Mouse (Mus musculus): ENCODE measurements at regions not wholly inside any gene's neighbourhood (a gene's known extent, or its start where the extent isn't known, plus 50 kb on each side); places are given as distances from the start of the nearest gene placed in this dataset.
"Not testable (repeated sequence)": the region's sequence is repeated elsewhere in the genome, so short reads cannot be mapped to it uniquely, and the experiment has no call there.

DNA sequence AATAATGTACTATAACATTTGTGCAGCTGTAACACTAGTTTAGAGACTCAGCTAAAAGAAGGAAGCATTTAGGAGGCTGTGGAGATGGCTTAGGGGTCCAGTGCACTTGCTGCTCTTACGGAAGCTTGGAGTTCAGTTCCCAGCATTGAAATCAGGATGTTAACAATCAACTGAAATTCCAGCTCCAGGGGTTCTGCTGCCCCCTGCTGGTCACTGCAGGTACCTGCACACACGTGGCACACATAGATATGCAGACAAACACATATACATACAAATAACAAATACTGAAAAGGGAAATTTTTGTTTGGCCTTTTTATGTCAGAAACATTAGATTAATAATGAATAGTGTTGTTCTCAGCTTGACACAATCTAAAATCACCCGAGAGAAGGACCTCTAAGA lies 322.5 kb downstream of the Ajap1 start:
- H3K4me1 ChIP-seq (ENCODE audit: control insufficient read depth in 1 of 2, insufficient read depth in 2 of 2, low read length in 2 of 2) = no peaks in the 10 kb centered on the region
- H3K27ac ChIP-seq (ENCODE audit: control insufficient read depth, low read depth, low read length) = no peak overlapping the region
- H3K79me2 ChIP-seq (ENCODE audit: control insufficient read depth, insufficient read depth, low read length, poor library complexity) = no peaks in the 10 kb centered on the region
- peak; percentile 12 to 51 (median 27); a peak in 5 of 6 replicates for TF ChIP-seq CTCF (IDR thresholded peaks at IDR 0.05 in 2 of 3, conservative IDR thresholded peaks at IDR 0.05 in 1 of 3; ENCODE audit: control insufficient read depth in 1 of 3, insufficient read depth in 1 of 3, low read depth in 2 of 3, low read length in 3 of 3, poor library complexity in 1 of 3, severe bottlenecking in 1 of 3)
- TF ChIP-seq MYB (IDR thresholded peaks at IDR 0.05; ENCODE audit: low read depth, low read length) = no peak
- H3K36me3 ChIP-seq (ENCODE audit: control insufficient read depth in 1 of 2, insufficient read depth in 2 of 2, low read length in 2 of 2) = no peaks in the 10 kb centered on the region
- no peaks in the 10 kb centered on the region for H3K9me3 ChIP-seq (replicated peaks; ENCODE audit: insufficient read depth, low read length)
- peak; percentile 4 for DNase-seq (ENCODE audit: low read depth, low spot score)
- H3K4me3 ChIP-seq (ENCODE audit: control insufficient read depth in 1 of 2, insufficient read depth in 1 of 2, low read depth in 2 of 2, low read length in 2 of 2) = no peak overlapping the region
- no peaks in the 10 kb centered on the region for H3K27me3 ChIP-seq (ENCODE audit: control insufficient read depth in 1 of 2, insufficient read depth in 2 of 2, low read length in 2 of 2)
- H3K9ac ChIP-seq (ENCODE audit: control insufficient read depth, low read depth, low read length, poor library complexity, severe bottlenecking) = no peak overlapping the region

DNA sequence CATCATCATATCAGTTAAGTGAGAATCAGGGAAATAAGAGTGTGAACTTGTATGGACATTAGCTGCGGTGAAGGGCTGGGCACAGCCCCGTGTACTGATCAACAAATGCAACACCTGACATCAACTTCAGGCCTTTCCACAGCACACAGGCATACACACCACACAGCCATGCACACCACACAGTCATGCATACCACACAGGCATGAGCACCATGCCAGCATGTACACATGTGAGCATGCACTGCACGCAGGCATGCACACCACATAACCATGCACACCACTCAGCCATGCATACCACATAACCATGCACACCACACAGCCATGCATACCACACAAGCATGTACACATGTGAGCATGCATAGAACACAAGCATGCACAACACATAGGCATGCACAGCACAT lies 325.0 kb downstream of the Ajap1 start:
- Histone ChIP-seq H3K9ac (ENCODE audit: control insufficient read depth, low read depth, low read length, poor library complexity, severe bottlenecking) (no peak overlapping the region), H3K9me3 (replicated peaks; ENCODE audit: insufficient read depth, low read length) (no peaks in the 10 kb centered on the region), H3K4me1 (ENCODE audit: control insufficient read depth in 1 of 2, insufficient read depth in 2 of 2, low read length in 2 of 2) (no peaks in the 10 kb centered on the region), H3K36me3 (ENCODE audit: control insufficient read depth in 1 of 2, insufficient read depth in 2 of 2, low read length in 2 of 2) (no peaks in the 10 kb centered on the region), H3K27ac (ENCODE audit: control insufficient read depth, low read depth, low read length) (no peak overlapping the region), H3K79me2 (ENCODE audit: control insufficient read depth, insufficient read depth, low read length, poor library complexity) (no peaks in the 10 kb centered on the region), H3K4me3 (ENCODE audit: control insufficient read depth in 1 of 2, insufficient read depth in 1 of 2, low read depth in 2 of 2, low read length in 2 of 2) (no peak overlapping the region), H3K27me3 (ENCODE audit: control insufficient read depth in 1 of 2, insufficient read depth in 2 of 2, low read length in 2 of 2) (no peaks in the 10 kb centered on the region)
- no peak for DNase-seq (ENCODE audit: low read depth, low spot score)
- TF ChIP-seq HCFC1 (IDR thresholded peaks at IDR 0.05; ENCODE audit: low read depth, low read length) = no peak

DNA sequence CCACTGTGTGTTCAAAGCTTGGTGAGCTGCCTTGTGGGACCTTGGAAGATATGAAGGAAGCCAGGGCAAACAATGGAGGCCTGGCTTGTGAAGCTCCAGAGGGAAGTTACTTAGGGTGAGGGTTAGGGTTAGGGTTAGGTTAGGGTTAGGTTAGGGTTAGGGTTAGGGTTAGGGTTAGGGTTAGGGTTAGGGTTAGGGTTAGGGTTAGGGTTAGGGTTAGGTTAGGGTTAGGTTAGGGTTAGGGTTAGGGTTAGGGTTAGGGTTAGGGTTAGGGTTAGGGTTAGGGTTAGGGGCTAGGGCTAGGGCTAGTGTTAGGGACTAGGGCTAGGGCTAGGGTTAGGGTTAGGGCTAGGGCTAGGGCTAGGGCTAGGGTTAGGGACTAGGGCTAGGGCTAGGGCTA lies 329.7 kb downstream of the Ajap1 start:
- H3K27me3 ChIP-seq (ENCODE audit: control insufficient read depth in 1 of 2, insufficient read depth in 2 of 2, low read length in 2 of 2); H3K79me2 ChIP-seq (ENCODE audit: control insufficient read depth, insufficient read depth, low read length, poor library complexity); H3K9me3 ChIP-seq (replicated peaks; ENCODE audit: insufficient read depth, low read length); H3K4me1 ChIP-seq (ENCODE audit: control insufficient read depth in 1 of 2, insufficient read depth in 2 of 2, low read length in 2 of 2); H3K4me3 ChIP-seq (ENCODE audit: control insufficient read depth in 1 of 2, insufficient read depth in 1 of 2, low read depth in 2 of 2, low read length in 2 of 2); H3K9ac ChIP-seq (ENCODE audit: control insufficient read depth, low read depth, low read length, poor library complexity, severe bottlenecking); H3K36me3 ChIP-seq (ENCODE audit: control insufficient read depth in 1 of 2, insufficient read depth in 2 of 2, low read length in 2 of 2); H3K27ac ChIP-seq (ENCODE audit: control insufficient read depth, low read depth, low read length): not testable (repeated sequence)
- DNase-seq (ENCODE audit: low read depth, low spot score) = peak; percentile 3

DNA sequence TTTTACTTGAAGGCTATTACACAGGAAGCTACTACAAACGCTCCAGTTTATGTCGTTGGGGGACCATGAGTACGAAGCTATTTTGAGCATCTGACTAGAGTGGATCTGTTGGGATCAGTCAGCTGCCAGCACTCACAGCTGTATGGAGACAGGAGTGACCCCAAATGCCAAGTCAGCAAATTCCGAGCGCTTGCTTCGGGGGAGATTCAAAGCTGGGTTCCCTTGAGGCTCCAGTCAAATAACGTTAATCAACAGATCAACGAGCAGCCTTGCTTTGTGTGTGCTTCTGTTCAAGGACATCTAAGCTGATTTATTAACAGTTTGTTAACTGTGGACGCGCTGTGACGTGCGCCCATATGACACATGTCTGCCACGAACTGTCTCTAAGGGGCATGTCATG lies 349.5 kb downstream of the Ajap1 start:
- no peak overlapping the region for H3K27ac ChIP-seq (ENCODE audit: control insufficient read depth, low read depth, low read length)
- TF ChIP-seq MEF2A (IDR thresholded peaks at IDR 0.05; ENCODE audit: extremely low read depth, insufficient replicate concordance, low read depth, low read length, poor library complexity, severe bottlenecking) = no peak
- TF ChIP-seq TCF12 (IDR thresholded peaks at IDR 0.05; ENCODE audit: low read depth, low read length) = no peak
- TF ChIP-seq SIN3A (IDR thresholded peaks at IDR 0.05; ENCODE audit: low read length) = no peak
- TF ChIP-seq UBTF (IDR thresholded peaks at IDR 0.05; ENCODE audit: borderline replicate concordance, insufficient read depth, low read depth, low read length) = no peak
- TF ChIP-seq USF2 (IDR thresholded peaks at IDR 0.05; ENCODE audit: borderline replicate concordance in 1 of 2, insufficient read depth in 1 of 2, low read depth in 1 of 2, low read length in 2 of 2) = no peak
- no peak for TF ChIP-seq POLR2AphosphoS2 (IDR thresholded peaks at IDR 0.05; ENCODE audit: low read length)
- no peak for TF ChIP-seq MXI1 (IDR thresholded peaks at IDR 0.05; ENCODE audit: low read depth, low read length)
- no peak for TF ChIP-seq MAZ (IDR thresholded peaks at IDR 0.05; ENCODE audit: low read depth, low read length)
- TF ChIP-seq RCOR1 (IDR thresholded peaks at IDR 0.05; ENCODE audit: low read depth, low read length) = no peak
- no peak for TF ChIP-seq ELF1 (IDR thresholded peaks at IDR 0.05; ENCODE audit: low read depth, low read length)
- no peak for TF ChIP-seq BHLHE40 (IDR thresholded peaks at IDR 0.05; ENCODE audit: borderline replicate concordance, low read depth, low read length)
- no peak for TF ChIP-seq E2F4 (IDR thresholded peaks at IDR 0.05; ENCODE audit: borderline replicate concordance, low read depth, low read length)
- TF ChIP-seq EP300 (IDR thresholded peaks at IDR 0.05; ENCODE audit: low read depth in 1 of 2, low read length in 2 of 2) = no peak
- H3K9ac ChIP-seq (ENCODE audit: control insufficient read depth, low read depth, low read length, poor library complexity, severe bottlenecking) = no peak overlapping the region
- no peaks in the 10 kb centered on the region for H3K36me3 ChIP-seq (ENCODE audit: control insufficient read depth in 1 of 2, insufficient read depth in 2 of 2, low read length in 2 of 2)
- H3K4me3 ChIP-seq (ENCODE audit: control insufficient read depth in 1 of 2, insufficient read depth in 1 of 2, low read depth in 2 of 2, low read length in 2 of 2) = no peak overlapping the region
- no peaks in the 10 kb centered on the region for H3K9me3 ChIP-seq (replicated peaks; ENCODE audit: insufficient read depth, low read length)
- DNase-seq (ENCODE audit: low read depth, low spot score) = no peak
- no peaks in the 10 kb centered on the region for H3K79me2 ChIP-seq (ENCODE audit: control insufficient read depth, insufficient read depth, low read length, poor library complexity)
- no peaks in the 10 kb centered on the region for H3K4me1 ChIP-seq (ENCODE audit: control insufficient read depth in 1 of 2, insufficient read depth in 2 of 2, low read length in 2 of 2)
- H3K27me3 ChIP-seq (ENCODE audit: control insufficient read depth in 1 of 2, insufficient read depth in 2 of 2, low read length in 2 of 2) = no peaks in the 10 kb centered on the region
